Comparison of ENCODE assay signal across 8 mouse cellular contexts in the genomic region with DNA sequence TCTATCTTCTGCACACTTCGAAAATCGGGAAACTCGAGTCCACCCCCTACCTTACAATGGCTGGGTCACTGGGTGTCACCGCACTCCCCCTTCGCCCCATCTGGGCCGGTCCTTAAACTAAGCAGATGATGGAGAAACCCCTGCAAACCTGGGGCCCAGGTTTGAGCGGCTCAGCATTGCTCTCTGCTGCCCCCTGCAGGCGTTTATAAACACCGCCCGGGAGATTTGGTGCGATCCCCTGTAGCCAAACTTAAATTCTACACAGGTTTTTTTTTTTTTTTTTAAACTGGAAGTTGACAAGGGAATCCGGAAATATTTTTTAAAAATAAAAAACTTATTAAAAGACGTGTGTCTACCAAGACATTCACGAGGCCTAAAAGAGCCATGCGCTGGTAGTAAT. TPM values are rescaled to one million over a fixed set of nuclear protein-coding genes. Genes with fewer than 3 reads are reported as not detected.
DNase-seq lines count a peak whose midpoint lies in the region; ATAC-seq and TF ChIP-seq lines count a peak whose summit lies in the region.

No protein-coding gene starts in this region.

- no peak for ATAC-seq in kidney, embryonic 14.5 days (ENCODE audit: low FRiP score, low TSS enrichment)
- ATAC-seq in forebrain, embryonic 15.5 days (replicated peaks): 0 out of 2 replicates have a peak, but pooled peaks have one; percentile 38
- no peak; the same call in 1 of the 2 replicates for ATAC-seq in lung, postnatal 0 days

- H3K27me3 ChIP-seq in kidney, embryonic 14.5 days (ENCODE audit: control insufficient read depth, insufficient read depth, low read length): no peaks in the 10 kb centered on the region
- peaks cover 20% of the 10 kb centered on the region; the same call in 1 of the 2 replicates for H3K27me3 ChIP-seq in E14TG2a.4 (ENCODE audit: insufficient read depth, low read length)
- no peaks in the 10 kb centered on the region for H3K27me3 ChIP-seq in forebrain, embryonic 15.5 days
- no peaks in the 10 kb centered on the region for H3K27me3 ChIP-seq in lung, postnatal 0 days (replicated peaks; ENCODE audit: insufficient read depth, low read length)

- H3K27ac ChIP-seq in kidney, embryonic 14.5 days (ENCODE audit: low read depth, low read length): no peak overlapping the region
- H3K27ac ChIP-seq in forebrain, embryonic 15.5 days (replicated peaks): no peak overlapping the region
- no peak overlapping the region for H3K27ac ChIP-seq in lung, postnatal 0 days (ENCODE audit: low read length)

- no peaks in the 10 kb centered on the region for H3K36me3 ChIP-seq in kidney, embryonic 14.5 days (ENCODE audit: control insufficient read depth, insufficient read depth, low read length)
- H3K36me3 ChIP-seq in E14TG2a.4 (ENCODE audit: insufficient read depth, low read length): no peaks in the 10 kb centered on the region
- H3K36me3 ChIP-seq in forebrain, embryonic 15.5 days: peaks cover 13% of the 10 kb centered on the region
- no peaks in the 10 kb centered on the region for H3K36me3 ChIP-seq in lung, postnatal 0 days (ENCODE audit: insufficient read depth, low read length)

- 11% methylated on average over 15 of the region's 15 CpGs for WGBS in kidney, embryonic 14.5 days
- 10% methylated on average over 15 of the region's 15 CpGs for WGBS in forebrain, embryonic 15.5 days
- WGBS in lung, postnatal 0 days: 13% methylated on average over 15 of the region's 15 CpGs

- no peak for TF ChIP-seq EP300 in lung, postnatal 0 days (IDR thresholded peaks at IDR 0.05)

- H3K9me3 ChIP-seq in kidney, embryonic 14.5 days (ENCODE audit: control insufficient read depth, low read length): no peaks in the 10 kb centered on the region
- no peaks in the 10 kb centered on the region for H3K9me3 ChIP-seq in E14TG2a.4 (ENCODE audit: low read length)
- no peaks in the 10 kb centered on the region for H3K9me3 ChIP-seq in forebrain, embryonic 15.5 days
- H3K9me3 ChIP-seq in lung, postnatal 0 days (ENCODE audit: low read length): no peaks in the 10 kb centered on the region

- H3K9ac ChIP-seq in kidney, embryonic 14.5 days (ENCODE audit: low read depth, low read length): no peak overlapping the region
- H3K9ac ChIP-seq in forebrain, embryonic 15.5 days (replicated peaks): no peak overlapping the region
- no peak overlapping the region for H3K9ac ChIP-seq in lung, postnatal 0 days (replicated peaks; ENCODE audit: low read depth)

- H3K4me3 ChIP-seq in kidney, embryonic 14.5 days (ENCODE audit: low read length): no peak overlapping the region
- no peak overlapping the region for H3K4me3 ChIP-seq in E14TG2a.4 (replicated peaks; ENCODE audit: low read length)
- H3K4me3 ChIP-seq in forebrain, embryonic 15.5 days: no peak overlapping the region
- no peak overlapping the region for H3K4me3 ChIP-seq in lung, postnatal 0 days (ENCODE audit: low read depth, low read length)

- DNase-seq in kidney, adult 9 months: peak; percentile 10
- DNase-seq in ZHBTc4 (ENCODE audit: low read depth, low spot score): peak; percentile 76
- peak; percentile 57 for DNase-seq in lung, postnatal 0 days (ENCODE audit: low spot score)
- peak; percentile 28 for DNase-seq in thymus, postnatal 25 days
- DNase-seq in gastrocnemius, postnatal 25 days: no peak

- no peak overlapping the region for H3K4me2 ChIP-seq in kidney, embryonic 14.5 days (replicated peaks; ENCODE audit: low read depth, low read length)
- no peak overlapping the region for H3K4me2 ChIP-seq in forebrain, embryonic 15.5 days (replicated peaks)
- H3K4me2 ChIP-seq in lung, postnatal 0 days (replicated peaks; ENCODE audit: low read depth, low read length): no peak overlapping the region

- H3K4me1 ChIP-seq in kidney, embryonic 14.5 days (ENCODE audit: control insufficient read depth, insufficient read depth, low read length): no peaks in the 10 kb centered on the region
- H3K4me1 ChIP-seq in E14TG2a.4 (replicated peaks; ENCODE audit: low read depth, low read length): peaks cover 18% of the 10 kb centered on the region
- H3K4me1 ChIP-seq in forebrain, embryonic 15.5 days: peaks cover 14% of the 10 kb centered on the region
- no peaks in the 10 kb centered on the region for H3K4me1 ChIP-seq in lung, postnatal 0 days (ENCODE audit: insufficient read depth, low read depth, low read length)

- TF ChIP-seq CTCF in E14TG2a.4 (conservative IDR thresholded peaks at IDR 0.05; ENCODE audit: low read length): peak; percentile 97
- peak; percentile 84 for TF ChIP-seq CTCF in lung, postnatal 0 days (IDR thresholded peaks at IDR 0.05)

RNA-seq across cellular contexts. Expression of gene Hspb8, which starts 53.3 kb away (rescaled TPM):
- polyA plus RNA-seq in kidney, embryonic 14.5 days (2014; fragmentation: Nextera tagmentation; extraction: Ambion mirVana): 2.4 and 3.0 TPM in 2 replicates
- 5.6 and 5.7 TPM in 2 replicates for polyA plus RNA-seq in forebrain, embryonic 15.5 days (2015; fragmentation: Nextera tagmentation; extraction: Ambion mirVana)
- 22.2 and 23.6 TPM in 2 replicates for polyA plus RNA-seq in lung, postnatal 0 days (2015; fragmentation: Nextera tagmentation; extraction: Ambion mirVana)
- total RNA-seq in gastrocnemius, postnatal 25 days (2021): 100 to 1,000 TPM; 216 to 227 TPM
